Comparison of ENCODE assay signal across 1 mouse cellular context in the genomic region with DNA sequence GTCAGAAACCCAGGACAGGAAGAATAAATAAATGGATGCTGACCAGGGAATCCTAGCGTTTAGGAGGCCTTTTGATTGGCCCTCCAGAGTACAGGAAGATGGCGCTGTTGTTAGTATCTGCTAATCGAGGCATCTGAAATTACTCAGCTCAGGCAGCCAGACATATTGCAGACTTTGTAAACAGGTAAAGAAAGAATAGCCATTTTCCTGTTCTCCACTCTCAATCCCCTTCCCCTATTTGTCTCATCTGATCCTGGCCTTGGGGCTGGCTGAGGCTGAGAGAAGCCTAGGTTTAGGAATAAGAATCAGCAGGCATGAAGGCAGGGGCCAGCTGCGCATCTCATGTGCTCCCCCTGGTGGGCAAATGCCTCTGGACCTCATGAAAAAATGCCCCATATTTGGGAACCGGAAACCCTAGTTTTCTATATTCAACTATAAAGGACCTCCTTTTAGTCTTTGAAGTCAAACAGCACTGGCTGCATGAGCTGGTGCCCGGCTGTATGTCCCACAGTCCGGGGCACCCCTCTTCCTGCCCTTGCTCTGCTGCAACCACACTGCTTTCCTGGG.
TF ChIP-seq lines count a peak whose summit lies in the region.

No protein-coding gene starts in this region.

TF ChIP-seq in myocyte, 11 proteins besides CTCF, POLR2A, EP300 and RAD21 (continued from another document):
- TF ChIP-seq SRF (IDR thresholded peaks at IDR 0.05; ENCODE audit: control insufficient read depth, insufficient read length, low read depth) (peak; percentile 88), USF1 (IDR thresholded peaks at IDR 0.05; ENCODE audit: low read depth) (no peak), POLR2AphosphoS2 (IDR thresholded peaks at IDR 0.05; ENCODE audit: insufficient read length, low read depth) (no peak), MAX (IDR thresholded peaks at IDR 0.05; ENCODE audit: low read depth) (no peak), E2F4 (IDR thresholded peaks at IDR 0.05; ENCODE audit: insufficient read depth) (no peak), MYOG (IDR thresholded peaks at IDR 0.05; ENCODE audit: control insufficient read depth in 1 of 3, insufficient read depth in 1 of 3, insufficient read length in 2 of 3, low read depth in 2 of 3) (no peak)
